Mouse (Mus musculus) heart, adult 9 months (tissue): ENCODE data around the gene Stk39.

Experiments
- DNase-seq, 2 experiments: peaks; one replicate each; pipeline ENCODE4 v3.0.0; 2022; ENCODE audit warnings: low spot score in 2 of 2

Gene Stk39

DNA sequence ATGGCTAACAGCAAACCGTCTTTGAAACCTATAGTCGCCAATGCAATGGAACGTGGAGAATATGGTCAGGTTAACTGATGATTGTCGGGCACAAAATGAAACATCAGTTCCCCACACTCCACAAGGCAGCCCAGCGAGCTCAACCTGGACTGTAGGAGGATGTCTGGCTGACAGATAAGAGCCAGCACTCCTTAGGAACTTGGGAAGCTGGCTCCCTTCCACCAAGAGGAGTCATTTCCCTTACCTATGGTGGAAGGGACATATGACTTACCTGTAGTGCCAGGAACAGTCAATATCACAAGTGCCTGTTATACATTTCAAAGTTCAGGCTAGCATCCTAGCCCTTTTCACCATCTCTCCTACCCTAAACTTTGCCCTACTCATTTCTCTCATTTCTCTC lies 14.0 kb downstream of the Stk39 start:
- no peak for DNase-seq

DNA sequence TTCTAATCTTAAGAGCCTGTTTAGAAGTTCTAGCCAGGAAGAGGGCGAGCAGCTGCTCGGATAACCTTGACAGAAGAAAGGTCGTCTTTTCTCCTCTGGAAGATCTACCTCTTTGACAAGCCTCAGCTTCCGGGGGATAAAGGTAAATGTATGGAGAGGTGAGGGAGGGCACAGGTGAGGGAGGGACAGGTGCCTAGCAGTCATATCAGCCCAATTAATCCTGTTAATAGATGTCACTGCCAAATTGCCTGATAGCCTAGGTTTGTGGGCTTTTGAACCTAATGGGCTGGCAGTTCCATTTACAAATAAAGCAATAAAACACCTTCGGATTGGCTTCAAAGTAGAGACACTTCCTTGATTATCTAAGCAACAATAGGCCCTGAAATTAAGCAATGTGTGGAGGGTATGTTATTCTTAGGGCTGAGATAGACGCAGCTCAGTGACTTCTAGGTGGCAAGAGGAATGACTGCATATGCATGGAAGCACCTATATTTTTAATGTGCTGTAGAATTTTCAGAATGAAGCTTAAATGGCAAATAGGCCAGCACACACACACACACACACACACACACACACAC lies 14.5 kb downstream of the Stk39 start:
- DNase-seq: no peak

DNA sequence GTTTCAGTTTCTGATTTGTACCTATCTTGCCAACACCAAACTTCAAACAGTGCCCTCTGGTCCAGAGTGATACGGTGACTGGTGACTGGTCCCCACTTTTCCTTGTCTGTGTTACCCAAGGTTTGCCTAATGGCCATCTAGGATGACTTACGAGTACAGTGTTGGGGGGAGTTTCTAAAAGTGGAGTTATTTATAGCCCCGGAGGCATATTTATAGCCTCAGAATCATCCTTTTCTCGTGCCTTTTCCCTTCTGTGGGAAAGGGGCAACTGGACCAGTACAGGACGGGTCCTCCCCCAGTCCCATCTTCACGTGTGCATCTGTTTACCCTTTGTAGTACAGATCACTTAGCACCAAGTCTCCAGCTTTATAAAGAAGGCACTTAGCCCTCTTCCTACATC lies 15.2 kb downstream of the Stk39 start:
- no peak for DNase-seq

DNA sequence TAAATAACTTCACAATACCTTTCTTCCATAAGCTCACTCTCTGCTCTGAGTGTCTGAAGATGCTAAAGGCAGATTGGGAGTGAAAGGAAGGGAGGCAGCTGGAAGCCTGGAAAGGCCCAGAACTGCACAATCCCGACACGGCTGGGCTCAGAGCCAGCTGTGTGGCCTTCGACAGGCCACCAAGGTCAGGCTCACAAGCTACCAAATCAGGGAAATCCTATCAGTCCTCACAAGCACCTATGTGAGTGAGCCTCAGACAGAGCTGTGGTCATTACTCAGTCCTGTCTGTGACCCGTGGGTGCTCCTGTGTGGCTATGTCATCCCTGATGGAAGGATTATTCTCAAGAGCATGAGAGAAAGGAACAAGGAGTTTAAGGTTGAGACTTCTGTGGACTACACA lies 19.7 kb downstream of the Stk39 start:
- DNase-seq: peak in 1 of 2 experiments; percentile 35

DNA sequence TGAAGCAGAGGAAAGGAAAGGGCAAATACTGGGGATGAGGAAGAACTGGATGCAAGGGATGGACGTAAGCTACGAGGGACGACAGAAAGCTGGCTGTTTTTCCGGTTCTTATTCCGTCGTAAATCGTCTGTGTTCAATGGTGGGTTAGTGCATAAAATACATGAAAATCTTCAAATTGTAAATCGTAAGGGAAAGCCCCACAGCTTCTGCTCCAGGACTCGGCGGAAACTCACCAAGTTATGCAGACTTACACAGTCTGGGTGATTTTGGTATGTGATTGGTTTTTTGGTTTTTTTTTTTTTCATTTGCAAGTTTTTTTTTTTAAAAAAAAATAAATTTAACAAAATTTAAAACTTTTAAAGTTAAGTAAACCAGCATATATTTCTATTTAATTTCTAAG lies 24.0 kb downstream of the Stk39 start:
- no peak for DNase-seq

DNA sequence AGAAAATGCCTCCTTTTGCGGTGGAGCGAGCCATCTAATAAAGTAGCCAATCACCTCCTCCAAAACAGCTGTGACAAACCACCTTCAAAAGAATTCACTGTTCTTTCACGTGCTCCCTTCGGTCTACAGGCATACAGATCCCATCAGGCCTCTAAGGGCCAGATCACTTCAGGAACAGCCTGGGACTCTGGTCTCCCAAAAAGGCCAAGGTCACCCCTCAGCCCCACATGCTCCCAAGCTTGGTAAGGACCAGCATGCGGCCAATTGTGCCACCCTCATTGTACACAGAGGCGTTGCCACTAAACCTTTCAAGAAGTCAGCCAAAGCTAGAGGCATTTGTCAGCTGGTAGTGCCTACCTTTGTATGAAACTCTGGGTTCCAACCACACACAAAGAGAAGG lies 28.9 kb downstream of the Stk39 start:
- DNase-seq: no peak

DNA sequence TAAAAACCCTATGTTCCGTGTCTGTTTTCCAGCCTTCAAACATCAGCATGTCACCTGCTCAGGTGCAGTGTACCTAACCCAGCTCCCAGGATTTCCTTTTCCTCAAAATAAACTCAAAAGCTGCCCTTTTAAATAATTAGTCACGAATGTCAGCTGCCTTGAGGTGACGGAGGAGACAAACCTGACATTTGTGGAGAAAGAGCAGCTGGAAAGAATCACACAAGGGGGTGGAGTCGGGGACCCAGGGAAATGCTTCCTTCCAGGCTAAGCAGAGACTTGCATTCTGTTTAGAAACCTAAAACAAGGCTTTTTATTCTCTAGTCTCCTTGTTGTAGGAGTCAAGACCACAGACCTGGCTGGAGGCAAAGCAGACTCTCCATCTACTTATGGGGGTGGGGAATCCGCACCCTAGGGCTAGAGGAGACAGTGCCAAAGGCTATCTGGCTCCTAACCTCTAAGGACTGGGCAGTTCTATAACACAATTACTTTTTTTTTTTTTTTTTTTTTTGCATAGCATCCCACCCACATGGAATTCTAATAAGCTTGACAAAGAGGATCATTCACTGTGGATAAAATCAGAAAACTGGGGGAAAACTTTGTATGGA lies 29.9 kb downstream of the Stk39 start:
- no peak for DNase-seq

DNA sequence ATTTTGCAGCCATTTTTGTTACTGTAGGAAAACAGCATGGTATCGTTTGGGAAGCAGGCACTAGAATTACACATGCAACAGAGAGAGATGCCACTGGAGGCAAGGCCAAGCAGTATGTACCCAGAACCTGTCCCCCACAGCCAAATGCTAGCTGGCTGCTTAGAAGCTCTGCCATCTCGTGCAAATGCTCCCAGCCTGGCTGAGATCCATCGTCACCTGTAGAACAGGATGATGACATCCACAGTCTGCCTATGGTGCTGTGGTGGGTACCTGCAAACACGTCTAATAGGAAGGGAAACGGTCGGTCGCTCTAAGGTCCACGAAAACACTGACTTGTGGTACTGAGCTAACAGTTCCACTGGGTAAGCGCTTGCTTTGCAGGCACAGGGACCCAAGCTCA lies 32.5 kb downstream of the Stk39 start:
- DNase-seq: no peak

DNA sequence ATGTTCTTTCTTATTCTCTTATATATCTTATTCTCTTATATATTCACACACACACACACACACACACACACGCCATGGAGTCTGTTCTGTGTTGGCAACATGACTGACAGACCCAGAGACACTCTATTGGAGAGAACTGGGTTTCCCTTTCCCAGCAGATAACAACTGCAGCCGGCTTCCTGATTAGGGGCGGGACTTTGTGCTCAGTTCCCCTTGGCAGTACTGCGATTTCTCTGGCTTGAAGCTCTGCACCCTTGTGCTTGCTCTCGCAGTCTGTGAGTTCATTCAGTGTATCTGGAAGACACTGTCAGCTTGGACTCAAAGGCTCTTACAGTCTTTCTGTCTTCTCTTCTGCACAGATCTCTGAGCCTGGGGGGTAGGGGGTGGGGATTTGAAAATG lies 34.1 kb downstream of the Stk39 start:
- no peak for DNase-seq

DNA sequence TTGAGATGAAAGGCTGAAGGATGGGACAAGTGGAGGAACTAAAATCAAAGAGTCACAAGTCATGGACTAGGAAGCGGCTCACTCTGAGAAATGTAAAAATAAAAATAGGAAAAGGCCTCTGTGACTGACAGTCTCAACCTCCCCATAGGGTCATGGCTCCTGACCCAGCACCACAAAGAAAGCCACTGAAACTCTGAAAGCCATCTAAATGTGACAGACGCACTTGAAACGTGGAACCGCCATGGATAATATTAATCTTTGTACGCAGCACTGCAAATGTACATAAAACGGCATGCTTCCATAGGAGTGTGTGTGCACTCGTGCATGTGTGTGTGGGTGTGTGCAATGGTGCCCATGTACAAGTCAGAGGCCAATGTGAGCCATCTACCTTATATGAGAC lies 34.9 kb downstream of the Stk39 start:
- no peak for DNase-seq

DNA sequence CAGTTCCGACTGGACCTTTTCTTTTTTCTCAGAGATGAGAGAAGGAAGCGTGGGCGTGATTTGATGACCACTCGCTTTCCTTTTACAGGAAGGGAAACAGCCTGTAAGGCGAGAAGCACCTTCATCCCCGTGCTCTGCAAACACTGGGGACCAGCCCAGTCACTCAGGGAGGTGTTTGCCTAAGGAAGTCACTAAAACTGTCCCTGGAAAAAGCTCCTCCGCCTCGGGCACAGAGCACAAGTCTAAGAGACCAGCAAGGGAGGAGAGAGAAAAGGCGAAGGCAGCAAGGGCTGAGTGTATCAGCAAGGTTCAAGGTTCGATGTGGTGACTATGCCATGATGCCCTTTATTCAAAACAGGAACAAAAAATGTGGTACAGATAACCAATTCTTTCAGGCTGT lies 35.8 kb downstream of the Stk39 start:
- DNase-seq: no peak

DNA sequence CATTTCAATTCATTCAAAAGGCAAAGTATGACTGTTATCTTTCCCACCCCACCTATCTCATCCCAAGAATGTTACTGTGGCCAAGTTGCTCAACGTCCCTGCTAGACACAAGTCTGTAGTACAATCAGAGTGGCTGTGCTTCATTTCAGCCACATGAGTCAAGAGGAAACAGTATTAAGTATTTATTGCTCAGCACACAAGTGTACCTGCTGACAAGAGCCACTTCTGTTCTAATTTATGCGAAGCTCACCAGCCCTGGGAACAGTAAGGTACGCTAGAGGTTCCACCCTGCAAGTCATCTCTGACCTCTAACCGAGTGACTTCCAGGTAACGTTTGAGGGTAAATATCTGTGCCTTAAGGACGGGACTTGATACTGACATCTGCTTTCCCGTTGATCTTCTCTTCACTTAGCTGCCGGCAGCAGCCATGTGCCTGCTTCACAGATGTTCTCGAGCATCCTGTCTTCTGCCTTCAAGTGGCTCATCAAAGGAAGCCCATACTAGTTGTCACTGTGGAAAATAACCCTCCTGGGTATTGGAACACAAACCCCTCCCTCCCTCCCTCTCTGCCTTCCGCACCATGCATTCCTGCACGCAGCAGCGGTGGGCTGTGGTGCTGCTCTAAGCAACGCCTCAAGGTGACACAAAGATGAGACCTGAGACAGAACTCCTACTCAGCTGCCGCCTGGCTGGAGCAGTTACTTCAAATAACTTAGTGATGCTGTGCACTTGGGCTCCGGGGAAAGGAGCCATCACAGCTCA lies 36.4 kb downstream of the Stk39 start:
- DNase-seq: no peak

DNA sequence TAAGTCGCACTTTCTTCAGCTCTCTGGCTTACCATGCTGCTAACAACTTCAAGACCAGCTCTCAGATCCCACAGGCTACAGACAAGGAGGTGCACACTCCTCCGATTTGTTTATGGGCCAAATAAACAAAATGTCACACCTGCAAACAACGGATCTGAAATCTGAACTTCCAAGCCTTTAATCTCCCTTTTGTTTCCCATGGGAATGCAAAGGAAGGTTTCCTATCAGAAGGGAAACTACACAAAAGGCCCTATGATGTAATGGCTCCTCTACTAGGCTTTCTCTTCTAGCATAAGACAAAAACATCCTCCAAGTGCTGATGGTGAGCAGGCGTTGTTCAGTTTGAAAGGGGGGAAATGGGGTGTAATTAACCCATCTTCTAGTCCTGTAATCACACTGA lies 37.1 kb downstream of the Stk39 start:
- DNase-seq: no peak

DNA sequence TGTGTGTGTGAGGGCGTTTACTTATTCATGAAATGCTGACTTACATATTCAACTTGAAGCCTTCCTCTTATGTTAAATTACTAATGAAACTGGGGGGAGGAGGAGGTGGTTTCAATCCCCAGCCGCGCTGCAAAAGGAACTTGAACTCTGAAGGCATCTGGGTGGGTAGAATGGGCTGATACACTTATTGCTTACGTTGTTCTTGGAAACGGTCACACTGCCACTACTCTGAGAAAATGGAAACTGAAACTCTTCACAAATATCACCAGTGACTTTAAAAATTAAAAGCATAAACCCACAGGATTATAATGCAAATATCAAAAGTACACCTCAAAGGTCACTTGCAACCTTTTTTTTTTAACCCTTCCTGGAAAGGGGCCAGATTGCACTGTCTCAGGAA lies 37.5 kb downstream of the Stk39 start:
- no peak for DNase-seq

DNA sequence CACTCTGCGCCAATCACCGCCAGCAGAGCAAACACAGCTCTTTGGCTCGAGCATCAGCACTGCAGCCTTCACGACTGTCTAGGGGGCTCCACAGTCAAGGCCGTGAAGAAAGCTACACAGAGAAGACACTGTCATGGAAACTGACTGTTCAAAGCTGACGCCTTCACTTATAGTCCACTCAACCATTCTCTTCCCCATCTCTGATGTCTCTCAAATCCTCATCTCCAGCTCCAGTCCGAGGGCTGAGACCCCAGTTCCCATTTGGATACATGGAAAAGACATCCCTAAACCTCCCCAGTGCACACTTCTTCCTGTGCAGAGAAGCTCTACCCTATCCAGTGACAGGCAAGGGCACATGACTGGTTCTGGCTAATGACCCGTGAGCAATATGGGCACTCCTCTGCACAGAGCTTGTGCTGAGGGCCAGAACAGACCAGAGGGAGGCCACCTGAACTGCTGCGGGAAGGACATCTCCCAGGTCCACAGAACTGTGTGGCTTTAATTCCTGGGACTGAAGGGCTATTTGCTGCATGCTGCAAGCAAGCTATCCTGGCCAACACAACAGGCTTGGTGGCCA lies 38.2 kb downstream of the Stk39 start:
- no peak for DNase-seq

DNA sequence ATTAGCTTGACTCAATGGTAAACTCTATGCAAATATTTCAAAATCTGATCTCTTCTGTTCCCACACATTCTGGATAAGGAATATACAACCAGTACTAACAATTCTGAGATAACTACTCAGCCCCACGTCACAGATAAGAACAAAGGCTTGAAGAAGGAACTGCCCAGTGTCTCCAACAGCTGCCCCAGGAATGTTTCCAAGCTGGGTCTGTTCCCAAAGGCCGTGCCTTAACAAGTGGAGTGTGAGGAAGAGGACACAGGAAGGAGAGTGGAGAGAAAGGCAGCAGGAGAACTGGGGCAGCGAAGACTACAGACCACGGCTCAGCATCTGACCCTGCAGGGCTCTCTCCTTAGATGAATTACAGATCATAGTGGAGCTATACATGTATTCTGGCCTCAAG lies 39.2 kb downstream of the Stk39 start:
- DNase-seq: peak; percentile 47 to 65

DNA sequence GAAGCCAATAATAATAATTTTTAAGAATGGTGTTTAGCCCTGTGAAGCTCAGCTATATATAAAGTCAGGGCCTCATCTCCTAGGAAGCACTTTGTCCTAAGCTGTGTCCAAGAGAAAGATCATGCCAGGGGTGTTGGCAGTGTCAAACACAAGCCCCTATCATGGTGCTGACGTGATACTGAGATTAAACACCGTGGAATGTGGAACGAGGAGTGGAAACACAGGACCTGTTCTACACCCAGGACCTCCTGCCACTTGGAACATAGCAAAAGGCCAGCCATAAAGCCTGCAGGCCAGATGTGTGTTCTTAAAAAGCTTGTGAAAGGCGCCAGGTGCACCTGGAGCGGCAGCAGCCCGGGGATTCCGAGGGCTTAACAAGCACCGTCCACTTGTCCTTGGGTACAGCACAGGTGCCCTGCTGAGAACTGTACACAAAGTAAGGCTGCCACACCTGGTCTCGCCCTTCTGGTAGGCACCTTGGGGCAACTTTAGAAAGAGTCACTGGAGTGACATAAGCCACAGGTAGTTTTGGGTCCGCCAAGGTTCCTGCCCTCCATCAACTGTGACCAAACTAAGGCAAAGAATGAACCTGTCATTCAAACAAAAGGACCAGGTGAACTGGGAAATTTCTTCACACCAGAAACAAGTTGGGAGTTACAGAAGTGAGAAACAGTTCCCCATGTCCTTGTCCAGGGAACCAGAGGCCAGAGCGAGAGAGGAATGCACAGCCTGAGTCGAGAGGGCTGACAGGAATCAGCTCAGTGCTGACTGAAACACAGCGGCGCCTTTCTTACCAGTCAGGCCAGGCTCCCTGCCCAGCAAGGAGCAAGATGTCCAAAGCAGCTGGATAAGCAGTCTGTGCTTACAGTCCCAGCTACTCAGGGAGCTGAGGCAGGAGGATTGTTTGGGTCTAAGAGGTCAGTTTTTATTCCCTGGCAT lies 40.8 kb downstream of the Stk39 start:
- DNase-seq: peak; percentile 77 to 82

DNA sequence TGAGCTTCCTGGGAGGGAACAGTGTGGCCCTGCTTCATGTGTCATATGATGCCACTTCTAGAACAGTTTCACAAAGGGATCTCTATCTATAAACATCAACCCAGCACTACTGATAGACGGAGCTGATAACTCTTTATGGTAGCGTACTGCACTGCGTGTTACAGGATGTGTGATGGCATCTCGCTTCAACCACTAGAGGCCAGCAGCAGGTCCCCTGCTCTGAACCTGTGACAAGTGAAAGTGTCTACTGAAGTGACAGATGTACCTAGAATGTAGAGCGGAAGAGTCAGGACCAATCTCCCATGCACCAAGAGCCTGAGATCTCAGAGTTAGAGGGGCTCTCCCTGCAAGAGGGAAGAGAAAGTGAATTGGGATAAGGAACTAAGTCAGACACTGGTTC lies 41.6 kb downstream of the Stk39 start:
- DNase-seq: peak in 1 of 2 experiments; percentile 36

DNA sequence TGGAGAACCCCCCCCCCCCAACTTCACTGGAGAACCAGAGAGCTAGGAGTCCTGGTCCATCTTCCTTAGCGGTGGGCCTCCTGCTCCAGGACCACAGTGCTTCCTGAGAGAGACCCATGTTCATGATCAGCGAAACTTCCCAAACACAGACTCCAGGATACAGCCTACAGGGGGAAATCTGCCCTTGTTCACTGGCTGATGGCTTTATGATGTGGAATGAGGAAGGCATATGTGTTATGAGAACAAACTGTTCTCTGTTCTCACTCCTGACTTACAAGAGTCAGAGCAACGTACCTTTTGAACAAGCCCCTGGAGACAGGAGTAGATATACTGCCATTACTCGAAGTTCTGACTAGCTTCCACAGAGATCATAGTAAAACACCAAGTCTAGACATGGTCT lies 42.6 kb downstream of the Stk39 start:
- no peak for DNase-seq

DNA sequence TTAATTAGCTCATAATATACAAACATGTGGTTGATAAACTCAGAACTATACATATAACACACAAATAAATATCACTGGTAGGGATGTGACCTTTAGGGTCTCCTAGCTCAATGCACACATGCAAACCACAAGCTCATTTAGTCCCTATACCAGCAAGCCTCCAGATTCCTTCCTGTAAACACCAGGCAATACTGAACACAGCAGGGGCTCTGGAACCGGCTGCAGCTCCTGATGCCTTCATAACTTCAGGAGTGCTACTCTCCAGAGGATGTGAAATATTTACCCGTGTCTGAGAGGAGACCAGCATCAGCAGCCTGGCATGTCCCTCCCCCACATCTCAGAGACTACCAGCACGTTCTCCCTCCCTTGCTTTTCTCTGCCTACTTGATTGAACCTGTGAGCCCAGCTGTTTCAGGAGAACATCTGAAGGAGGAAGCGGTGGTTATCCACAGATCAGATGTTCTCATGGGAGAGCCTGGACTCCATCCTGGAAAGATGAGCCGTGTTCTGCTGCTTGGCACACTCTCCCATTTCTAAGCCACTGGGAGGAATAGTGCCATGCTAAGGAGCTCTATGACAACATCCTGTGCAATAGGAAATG lies 45.0 kb downstream of the Stk39 start:
- DNase-seq: no peak

DNA sequence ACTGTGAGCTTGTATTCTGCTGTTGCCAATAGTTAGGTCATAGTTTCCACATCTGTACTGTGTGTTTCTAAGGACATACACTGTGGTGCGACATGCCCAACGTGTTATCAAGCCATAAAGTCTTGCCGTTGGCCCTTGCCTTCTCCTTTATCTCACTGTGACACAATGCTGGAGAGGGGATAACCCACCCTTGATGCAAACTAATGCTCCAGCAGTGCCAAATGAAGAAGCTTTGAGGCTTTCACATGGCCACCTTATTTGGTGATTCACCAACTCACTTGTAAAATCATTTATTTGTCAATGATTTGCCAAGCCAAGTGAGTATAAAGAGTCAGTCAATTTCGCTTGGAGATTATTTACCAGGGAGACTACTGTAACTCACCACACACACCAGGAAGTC lies 46.0 kb downstream of the Stk39 start:
- no peak for DNase-seq

DNA sequence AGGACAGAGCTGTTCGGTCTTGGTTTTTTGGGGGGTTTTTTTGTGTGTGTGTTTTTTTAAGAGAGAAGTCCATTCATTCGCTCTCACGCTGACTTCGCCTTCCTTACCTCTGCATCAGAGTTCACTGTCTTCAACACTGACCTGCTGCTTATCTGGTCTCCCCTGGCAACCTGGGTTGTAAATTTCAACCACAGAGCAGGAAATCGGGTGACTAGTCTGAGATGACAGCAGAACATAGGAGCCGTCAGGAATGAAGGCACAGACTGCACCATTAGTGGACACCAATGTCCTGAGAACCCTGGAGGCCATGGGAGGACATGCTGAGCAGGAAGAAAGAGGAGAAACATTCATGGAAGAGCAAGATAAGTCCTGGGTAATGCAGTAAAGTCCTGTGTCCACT lies 51.1 kb downstream of the Stk39 start:
- DNase-seq: no peak
